Mouse (Mus musculus) CD4-positive, CD25-positive, alpha-beta regulatory T cell, adult 4 months (primary cell): ENCODE data around the gene Vps16. TPM values are rescaled to one million over a fixed set of nuclear protein-coding genes. Genes with fewer than 3 reads are reported as not detected.

Source experiments
- ATAC-seq: one replicate; pipeline ENCODE4 v1.8.0; 2017
- polyA plus RNA-seq, 2 experiments: library from polyadenylated mRNA; unstranded; fragments of 100-300 nt; shearing (Covaris generic); gene quantifications; one replicate each; pipeline ENCODE4 v1.2.1; 2017

Vps16 gene
- polyA plus RNA-seq, 2 experiments from 2014 or later = 243 to 271 TPM

GRCm38 (mm10) chr2:130461287-130462071 lies 37.3 kb downstream of the Vps16 start:
- no peak for ATAC-seq

- no peak for ATAC-seq
Observed at GRCm38 (mm10) chr2:130466438-130466837, 42.3 kb downstream of the Vps16 start.

GRCm38 (mm10) chr2:130469366-130469765 lies 45.2 kb downstream of the Vps16 start:
- no peak for ATAC-seq

DNA sequence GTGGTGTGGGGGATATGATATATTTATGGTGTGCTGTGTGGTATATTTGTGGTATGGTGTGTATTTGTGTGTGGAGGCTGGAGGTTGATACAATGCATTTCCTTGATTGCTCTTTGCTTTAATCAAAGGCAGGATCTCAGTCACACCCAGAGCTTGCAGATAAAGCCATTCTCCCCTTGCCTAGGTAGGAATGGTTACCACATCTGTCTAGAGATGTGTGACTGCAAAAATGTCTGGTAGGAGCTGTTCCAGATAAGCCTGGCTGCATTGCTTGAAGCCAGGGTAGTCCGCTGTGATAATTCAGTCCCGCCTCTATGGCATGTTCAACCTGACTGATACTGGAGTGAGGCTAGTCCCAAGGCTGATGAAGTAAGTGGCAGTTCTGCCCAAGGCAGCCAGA lies 45.8 kb downstream of the Vps16 start:
- no peak for ATAC-seq

GRCm38 (mm10) chr2:130472908-130473510 lies 48.9 kb downstream of the Vps16 start:
- ATAC-seq = no peak

DNA sequence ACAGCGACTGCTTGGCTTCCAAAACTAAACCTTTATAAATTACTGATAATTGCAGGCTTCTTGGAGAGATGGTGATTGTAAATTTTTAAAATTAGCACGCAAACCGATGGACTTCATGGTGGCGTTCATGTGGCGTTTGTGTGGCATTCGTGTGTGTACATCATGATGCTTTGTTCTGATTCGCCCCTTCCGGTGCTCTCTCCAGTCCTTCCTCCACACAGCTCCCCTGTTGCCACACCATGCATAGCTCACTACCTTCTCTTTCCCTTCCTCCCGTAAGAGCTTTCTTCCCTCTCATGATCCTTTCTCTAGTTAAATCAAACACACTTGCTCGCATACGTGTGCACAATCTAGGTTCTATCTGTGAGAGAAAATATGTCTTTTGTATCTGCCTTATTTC lies 51.6 kb downstream of the Vps16 start:
- ATAC-seq = no peak

GRCm38 (mm10) chr2:130476666-130477297 lies 52.6 kb downstream of the Vps16 start:
- no peak for ATAC-seq

GRCm38 (mm10) chr2:130482177-130482576 lies 58.0 kb downstream of the Vps16 start:
- ATAC-seq = no peak

DNA sequence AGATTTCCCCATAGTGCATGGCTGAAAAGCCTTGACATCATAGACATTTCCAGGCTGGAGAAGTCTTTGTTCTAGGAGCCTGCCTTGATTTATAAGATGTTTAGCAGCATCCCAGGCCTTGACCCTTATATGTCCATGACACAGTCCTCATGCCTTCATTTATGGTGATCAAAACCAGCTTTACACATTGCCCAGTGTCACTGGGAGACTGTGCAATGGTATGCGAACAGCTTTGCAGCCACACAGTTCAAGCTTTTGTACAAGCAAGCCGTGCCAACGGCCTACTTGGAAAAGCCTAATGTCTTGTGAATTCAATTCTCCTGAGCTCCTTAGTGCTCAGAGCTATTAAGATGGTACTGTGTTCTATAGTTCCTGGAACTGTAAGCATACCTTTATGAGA lies 58.6 kb downstream of the Vps16 start:
- ATAC-seq = no peak

DNA sequence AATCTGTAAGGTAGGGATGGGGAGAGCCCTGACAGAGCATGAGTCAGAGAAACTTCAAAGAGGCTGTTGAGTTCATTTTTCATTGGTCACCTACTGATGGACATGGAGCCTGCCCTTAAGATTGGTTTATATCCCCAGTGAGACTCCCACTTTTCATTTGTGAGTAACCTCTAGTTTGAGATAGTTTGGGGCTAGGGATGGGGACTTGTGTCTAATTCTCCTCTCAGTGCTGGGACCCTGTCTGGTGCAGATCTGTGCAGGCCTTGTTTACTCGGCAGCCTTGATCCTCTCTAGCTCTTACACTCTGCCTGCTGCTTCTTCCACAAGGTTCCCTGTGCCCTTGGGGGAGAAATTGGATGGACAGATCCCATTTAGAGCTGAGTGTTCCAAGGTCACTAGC lies 60.1 kb downstream of the Vps16 start:
- no peak for ATAC-seq

GRCm38 (mm10) chr2:130488002-130488401 lies 63.9 kb downstream of the Vps16 start:
- ATAC-seq = no peak

DNA sequence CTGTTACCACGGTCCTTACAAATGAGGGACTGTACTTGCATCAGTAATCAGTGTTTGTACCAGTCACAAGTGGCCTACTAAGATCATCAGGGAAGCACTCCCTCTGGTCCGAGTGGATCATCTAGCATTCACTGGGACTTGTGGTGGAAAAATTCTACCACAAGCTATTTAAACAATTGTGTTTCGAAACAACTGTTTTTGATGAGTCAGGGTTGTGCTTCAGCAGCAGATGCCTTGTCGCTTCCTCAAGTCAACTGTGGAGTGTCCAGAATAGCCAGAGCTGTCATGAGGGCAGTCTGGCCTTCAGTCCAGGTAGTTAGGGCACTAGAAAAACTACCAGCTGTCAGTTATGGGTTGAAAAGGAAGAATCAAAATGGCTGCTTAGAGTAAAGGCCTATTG lies 64.5 kb downstream of the Vps16 start:
- ATAC-seq = no peak

- no peak for ATAC-seq
Observed at GRCm38 (mm10) chr2:130491162-130491561, 67.0 kb downstream of the Vps16 start.

- no peak for ATAC-seq
Observed at GRCm38 (mm10) chr2:130491587-130491986, 67.4 kb downstream of the Vps16 start.

Other genes starting within 250 kb of the Vps16 start
- 100 to 1,000 TPM; 292 to 325 TPM for gene Snrpb, start 244.9 kb upstream of the Vps16 start, polyA plus RNA-seq
- not detected for gene Tmc2, start 229.1 kb upstream of the Vps16 start, polyA plus RNA-seq
- gene Nop56, start 149.9 kb upstream of the Vps16 start, polyA plus RNA-seq = 100 to 1,000 TPM; 390 to 407 TPM
- 100 to 1,000 TPM; 142 to 200 TPM for gene Idh3b, start 139.8 kb upstream of the Vps16 start, polyA plus RNA-seq
- not detected for gene Ebf4, start 129.2 kb upstream of the Vps16 start, polyA plus RNA-seq
- under 1 TPM in 1 of 2 experiments, not detected in 1; 0.48 TPM for gene Cpxm1, start 26.8 kb upstream of the Vps16 start, polyA plus RNA-seq
- not detected for gene Gm28372, start 19.1 kb upstream of the Vps16 start, polyA plus RNA-seq
- not detected for gene 1700020A23Rik, start 19.1 kb upstream of the Vps16 start, polyA plus RNA-seq
- gene Tmem239, start 17.9 kb upstream of the Vps16 start, polyA plus RNA-seq = not detected
- 10 to 100 TPM; 10.1 to 17.8 TPM for gene Pced1a, start 362 bp downstream of the Vps16 start, polyA plus RNA-seq
- 10 to 100 TPM; 62.5 to 63.1 TPM for gene Ptpra, start 25.9 kb downstream of the Vps16 start, polyA plus RNA-seq
- gene Mrps26, start 139.4 kb downstream of the Vps16 start, polyA plus RNA-seq = 10 to 100 TPM; 22.9 to 28.7 TPM
- not detected for gene Oxt, start 151.8 kb downstream of the Vps16 start, polyA plus RNA-seq
- gene Avp, start 158.2 kb downstream of the Vps16 start, polyA plus RNA-seq = not detected
- 10 to 100 TPM; 12.0 to 12.5 TPM for gene Fastkd5, start 205.7 kb downstream of the Vps16 start, polyA plus RNA-seq
- gene Ubox5, start 205.7 kb downstream of the Vps16 start, polyA plus RNA-seq = 10 to 100 TPM in 1 of 2 experiments, 1 to 10 TPM in 1; 8.4 to 14.8 TPM
- under 1 TPM; 0.15 to 0.35 TPM for gene Lzts3, start 218.5 kb downstream of the Vps16 start, polyA plus RNA-seq
- 100 to 1,000 TPM; 121 to 145 TPM for gene Ddrgk1, start 240.3 kb downstream of the Vps16 start, polyA plus RNA-seq
- 10 to 100 TPM; 43.6 to 49.7 TPM for gene Itpa, start 243.3 kb downstream of the Vps16 start, polyA plus RNA-seq